Mouse (Mus musculus) liver, embryonic 14.5 days (tissue): ENCODE measurements around the gene 4933427D14Rik. TPM values are rescaled to one million over a fixed set of nuclear protein-coding genes. Genes with fewer than 3 reads are reported as not detected.
"Not testable (repeated sequence)": the region's sequence is repeated elsewhere in the genome, so short reads cannot be mapped to it uniquely, and the experiment has no call there.

ENCODE experiments used
- ATAC-seq: fragments of 200-750 bp; cut with Nextera tagmentation; 2 replicates; pipeline ENCODE4 v1.8.0; 2017; ENCODE audit warnings: moderate number of reproducible peaks, mild to moderate bottlenecking, moderate library complexity; ENCODE audit not compliant: insufficient read depth
- DNase-seq, 3 experiments: peaks; one replicate each; pipeline ENCODE4 v3.0.0-alpha.2; 2012 to 2013; ENCODE audit warnings: low read depth in 3 of 3, low spot score in 3 of 3
- H3K27ac ChIP-seq: fragments of 300-500 bp; sonication (generic); 2 replicates; pipeline ENCODE4 v1.5.1; 2014; ENCODE audit warnings: moderate library complexity, mild to moderate bottlenecking, control low read depth, inconsistent platforms
- H3K27me3 ChIP-seq: fragments of 300-500 bp; sonication (generic); 2 replicates; pipeline ENCODE4 v1.6.1; 2014; ENCODE audit warnings: mild to moderate bottlenecking, low read length, moderate library complexity; ENCODE audit not compliant: control insufficient read depth, insufficient read depth
- H3K36me3 ChIP-seq: fragments of 300-500 bp; sonication (generic); replicated peaks from 2 replicates; pipeline ENCODE4 v1.6.1; 2014; ENCODE audit warnings: low read depth; ENCODE audit not compliant: control insufficient read depth, insufficient read depth
- H3K4me1 ChIP-seq, 2 experiments: fragments of 200-500 bp in 1 of 2; fragments of 300-500 bp in 1 of 2; sonication (generic) in 1 of 2; replicated peaks; 2 replicates each; pipeline ENCODE4 v1.6.1; 2012 to 2014; ENCODE audit warnings: antibody characterized with exemption in 1 of 2, inconsistent platforms in 1 of 2, low read length in 1 of 2; ENCODE audit not compliant: control insufficient read depth in 2 of 2, insufficient read depth in 2 of 2
- H3K4me2 ChIP-seq: fragments of 300-500 bp; sonication (generic); 2 replicates; pipeline ENCODE4 v1.6.1; 2014; ENCODE audit warnings: low read depth, mild to moderate bottlenecking, control low read depth, moderate library complexity
- H3K4me3 ChIP-seq, 2 experiments: fragments of 200-500 bp in 1 of 2; fragments of 300-500 bp in 1 of 2; sonication (generic) in 1 of 2; 2 replicates each; pipeline ENCODE4 v1.5.1; 2012 to 2014; ENCODE audit warnings: low read depth in 2 of 2, low read length in 2 of 2, mild to moderate bottlenecking in 2 of 2, control low read depth in 1 of 2, inconsistent platforms in 1 of 2, moderate library complexity in 1 of 2; ENCODE audit not compliant: insufficient read depth in 1 of 2
- H3K9ac ChIP-seq: fragments of 300-500 bp; sonication (generic); replicated peaks from 2 replicates; pipeline ENCODE4 v1.6.1; 2014; ENCODE audit warnings: mild to moderate bottlenecking, control low read depth, moderate library complexity
- H3K9me3 ChIP-seq: fragments of 300-500 bp; sonication (generic); 2 replicates; pipeline ENCODE4 v1.6.1; 2016; ENCODE audit warnings: low read length, mixed read lengths; ENCODE audit not compliant: control insufficient read depth
- CTCF ChIP-seq: IDR thresholded peaks from 2 replicates; pipeline ENCODE4 v1.5.1; 2016; ENCODE audit warnings: antibody characterized with exemption, low read depth, control low read depth
- EP300 ChIP-seq: IDR thresholded peaks from 2 replicates; pipeline ENCODE4 v1.6.1; 2016; ENCODE audit warnings: antibody characterized with exemption, low read depth
- WGBS: fragments of 180-500 bp; shearing (Covaris S2); extraction: QIAGEN DNeasy Blood & Tissue Kit; methylation state at CpG from one replicate; pipeline ENCODE4 v1.1.7; 2014; ENCODE audit not compliant: insufficient replicate concordance; 5-methylcytosine and 5-hydroxymethylcytosine counted together
- polyA plus RNA-seq, 2 experiments: library from polyadenylated mRNA; depleted of rRNA in 1 of 2; stranded (reverse) in 1 of 2; unstranded in 1 of 2; fragments of >200 nt; fragmentation: Nextera tagmentation in 1 of 2; extraction: Ambion mirVana in 1 of 2; gene quantifications; 2 replicates each; pipeline versions ENCODE4 v1.2.1 to v1.2.3; 2012 to 2014

The 4933427D14Rik gene
- polyA plus RNA-seq, 2 experiments: 2.3 to 2.8 TPM

DNA sequence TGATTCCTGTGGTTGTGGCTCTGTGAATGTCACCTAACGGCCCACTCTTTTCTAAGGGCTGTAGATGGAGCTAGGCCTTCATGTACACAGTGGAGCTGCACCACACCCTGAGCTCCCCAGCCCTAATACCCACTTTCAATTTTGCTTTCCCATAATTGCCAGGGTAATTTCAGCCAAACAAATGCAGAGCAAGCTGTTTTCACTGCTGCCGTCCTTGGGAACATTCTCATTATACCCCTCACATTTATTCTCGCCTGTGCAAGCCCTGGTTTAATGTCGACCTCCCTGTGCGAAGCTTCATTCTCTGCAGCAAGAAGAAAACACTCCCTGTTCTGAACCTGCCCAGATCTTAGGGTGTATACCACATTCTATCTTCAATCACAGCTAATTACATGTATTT, 31.3 kb downstream of the 4933427D14Rik start:
- Histone ChIP-seq H3K9ac (no peak overlapping the region), H3K27me3 (no peaks in the 10 kb centered on the region), H3K9me3 (no peaks in the 10 kb centered on the region), H3K27ac (no peak overlapping the region), H3K4me3 (no peak overlapping the region), H3K36me3 (no peaks in the 10 kb centered on the region; the same call in 1 of the 2 replicates), H3K4me2 (no peak overlapping the region), H3K4me1 (no peaks in the 10 kb centered on the region)
- ATAC-seq: no peak
- no peak for TF ChIP-seq CTCF
- TF ChIP-seq EP300: no peak
- 74% methylated on average over 5 of the region's 5 CpGs for WGBS
- no peak for DNase-seq

DNA sequence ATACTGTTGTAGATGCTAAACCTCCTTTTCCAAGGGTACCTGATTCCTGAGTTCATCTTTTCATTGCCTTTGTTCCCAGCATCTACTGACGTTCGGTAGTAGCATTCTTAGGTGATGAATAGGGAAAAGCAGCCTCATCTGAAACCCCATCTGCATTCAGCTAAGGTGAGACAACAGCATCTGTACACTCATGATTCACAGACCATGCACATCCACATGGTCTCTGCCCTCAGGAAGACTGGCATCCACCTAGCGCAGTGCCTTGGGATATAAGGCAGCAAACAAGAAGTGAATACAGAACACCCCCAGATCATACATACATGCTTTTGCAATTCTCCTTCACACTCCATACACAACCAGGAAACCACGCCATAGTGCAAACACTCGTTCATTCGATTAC, 32.5 kb downstream of the 4933427D14Rik start:
- 80% methylated on average over 6 of the region's 6 CpGs for WGBS

DNA sequence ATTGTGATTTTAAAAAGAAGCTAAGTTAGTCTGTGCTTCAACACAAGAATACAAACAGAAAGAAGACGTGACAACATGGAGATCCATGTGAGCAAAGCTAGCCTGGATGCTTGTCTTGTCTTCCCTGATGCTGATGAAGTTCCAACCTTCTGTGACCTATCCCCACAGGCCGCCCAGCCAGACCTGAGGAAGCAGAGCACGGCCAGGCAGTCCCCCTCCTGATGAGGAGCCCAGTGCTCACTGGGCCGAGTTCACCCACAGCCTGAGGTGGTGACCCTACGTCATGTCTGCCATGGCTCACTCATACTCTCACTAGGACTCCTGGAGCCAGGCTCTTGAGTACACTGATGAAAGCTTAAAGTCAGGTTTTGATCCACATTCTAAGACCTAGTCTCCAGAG, 33.8 kb downstream of the 4933427D14Rik start:
- WGBS: 71% methylated on average over 5 of the region's 5 CpGs
- Histone ChIP-seq H3K9me3 (no peaks in the 10 kb centered on the region), H3K27ac (no peak overlapping the region), H3K4me3 (no peak overlapping the region), H3K4me2 (no peak overlapping the region), H3K4me1 (no peaks in the 10 kb centered on the region), H3K36me3 (no peaks in the 10 kb centered on the region; the same call in 1 of the 2 replicates), H3K27me3 (no peaks in the 10 kb centered on the region), H3K9ac (no peak overlapping the region)
- TF ChIP-seq CTCF (no peak), EP300 (no peak)
- ATAC-seq (no peak), DNase-seq (no peak)

More for the DNA sequence above, 32.5 kb downstream of the 4933427D14Rik start:
- H3K27ac ChIP-seq: no peak overlapping the region
- H3K4me2 ChIP-seq: no peak overlapping the region
- ATAC-seq (no peak), DNase-seq (no peak)
- no peak overlapping the region for H3K9ac ChIP-seq
- no peak overlapping the region for H3K4me3 ChIP-seq
- no peaks in the 10 kb centered on the region; the same call in 1 of the 2 replicates for H3K36me3 ChIP-seq
- no peaks in the 10 kb centered on the region for H3K27me3 ChIP-seq
- H3K4me1 ChIP-seq: no peaks in the 10 kb centered on the region
- TF ChIP-seq CTCF (no peak), EP300 (no peak)
- no peaks in the 10 kb centered on the region for H3K9me3 ChIP-seq

GRCm38 (mm10) chr11:72171906-72172305, 35.4 kb downstream of the 4933427D14Rik start:
- H3K27ac ChIP-seq, H3K4me3 ChIP-seq, H3K9me3 ChIP-seq, H3K9ac ChIP-seq, H3K4me2 ChIP-seq, H3K36me3 ChIP-seq, H3K27me3 ChIP-seq, DNase-seq, H3K4me1 ChIP-seq, ATAC-seq: not testable (repeated sequence)
- WGBS: 61% methylated on average over 4 of the region's 4 CpGs

DNA sequence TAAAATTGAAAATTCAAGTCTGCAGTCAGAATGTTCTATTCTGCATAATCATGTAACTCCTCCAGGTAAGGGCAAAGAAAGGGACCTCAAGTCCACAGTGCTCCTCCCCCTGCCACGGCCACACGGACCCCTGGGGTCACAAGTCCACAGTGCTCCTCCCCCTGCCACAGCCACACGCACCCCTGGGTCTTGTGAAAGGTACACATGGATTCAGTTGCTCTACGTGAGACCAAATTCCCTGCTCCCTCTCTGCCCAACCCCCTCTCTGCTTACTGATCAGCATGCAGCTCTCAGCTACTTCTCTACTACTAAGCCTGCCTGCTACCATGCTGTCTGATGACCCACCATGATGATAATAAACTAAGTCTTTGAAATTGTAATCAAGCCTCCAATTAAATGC, 37.4 kb downstream of the 4933427D14Rik start:
- Histone ChIP-seq H3K36me3 (no peaks in the 10 kb centered on the region; the same call in 1 of the 2 replicates), H3K4me2 (no peak overlapping the region), H3K4me1 (no peaks in the 10 kb centered on the region), H3K4me3 (no peak overlapping the region), H3K9me3 (no peaks in the 10 kb centered on the region), H3K27ac (no peak overlapping the region), H3K9ac (no peak overlapping the region), H3K27me3 (no peaks in the 10 kb centered on the region)
- ATAC-seq: no peak
- no peak for TF ChIP-seq CTCF
- no peak for TF ChIP-seq EP300
- 61% methylated on average over 4 of the region's 4 CpGs for WGBS
- no peak for DNase-seq
